Mouse (Mus musculus): Measurements from ENCODE around the gene Tbc1d5. TPM values are rescaled to one million over a fixed set of nuclear protein-coding genes. Genes with fewer than 3 reads are reported as not detected.
A peak's percentile ranks its signal among the peaks of the same experiment; 100 is the strongest.

The Tbc1d5 gene
- polyA plus RNA-seq (2015; fragmentation: Nextera tagmentation; extraction: Ambion mirVana), result 11.4 and 12.0 TPM in 2 replicates

DNA sequence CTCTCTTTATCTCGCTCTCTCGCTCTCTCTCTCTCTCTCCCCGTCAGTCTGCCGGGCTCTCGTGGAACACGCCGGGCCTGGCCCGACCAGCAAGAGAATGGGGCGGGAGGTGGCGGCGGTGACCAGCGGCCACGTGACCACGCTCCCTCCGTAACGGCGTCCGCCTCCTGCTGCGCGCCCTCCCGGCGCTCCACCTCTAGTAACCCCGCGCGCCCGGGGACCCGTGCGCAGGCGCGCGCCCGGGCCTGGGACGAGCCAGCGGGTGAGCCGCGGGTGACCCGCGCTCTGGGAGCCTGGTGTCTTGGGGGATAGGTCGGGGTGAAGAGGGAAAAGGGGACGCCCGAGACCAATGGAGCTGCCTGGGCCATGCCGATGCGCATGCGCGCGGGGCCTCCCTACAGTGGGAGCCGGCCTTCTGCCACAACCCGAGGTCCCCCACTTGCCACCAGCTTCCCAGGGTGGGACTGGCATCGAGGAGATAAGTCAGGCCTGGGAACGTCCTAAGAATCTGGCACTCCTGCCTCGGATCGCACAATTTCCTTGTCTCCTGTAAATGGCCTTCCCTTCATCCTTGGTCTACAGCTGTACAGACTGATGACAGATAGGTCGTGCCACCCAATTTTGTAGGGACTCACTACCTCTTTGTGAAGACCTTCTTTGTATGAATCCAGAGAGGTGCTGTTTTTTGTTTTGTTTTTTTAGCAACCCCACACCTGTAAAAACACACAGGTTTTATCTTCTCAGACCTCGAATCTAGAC is at the start of gene Tbc1d5:
TSS of gene Tbc1d5 (minus strand) at position 158 of the 759 bp plus-strand sequence.
- Histone ChIP-seq H3K4me1 (peaks cover 12% of the 10 kb centered on the region), H3K9me3 (replicated peaks) (no peaks in the 10 kb centered on the region), H3K27ac (peak within 1 kb of the TSS; percentile 99), H3K4me2 (peak within 1 kb of the TSS; percentile 80), H3K36me3 (no peaks in the 10 kb centered on the region), H3K4me3 (replicated peaks) (peak within 1 kb of the TSS; percentile 82), H3K27me3 (no peaks in the 10 kb centered on the region), H3K9ac (peak within 1 kb of the TSS; percentile 93)
- 2% methylated on average over 49 of the region's 54 CpGs for WGBS
- peak; percentile 99 for ATAC-seq (replicated peaks; ENCODE audit: low FRiP score)

DNA sequence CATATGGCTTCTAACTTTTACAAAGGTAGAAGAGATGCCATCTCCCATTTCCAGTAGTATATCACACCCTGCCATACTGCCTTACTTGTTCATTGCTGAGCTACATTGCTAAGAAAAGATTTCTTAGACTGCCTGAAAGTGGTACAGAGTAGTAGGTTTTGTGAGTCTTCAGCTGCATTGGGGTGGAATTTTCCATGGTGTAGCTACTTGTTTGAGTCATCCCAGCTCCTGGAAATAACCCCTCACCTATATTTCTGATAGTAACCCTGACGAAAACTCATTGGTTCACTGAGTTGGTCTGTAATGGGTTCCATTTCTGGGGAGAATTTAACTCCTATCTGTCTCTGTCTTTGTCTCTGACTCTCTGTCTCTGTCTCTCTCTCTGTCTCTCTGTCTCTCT is 46.9 kb upstream of the Tbc1d5 start:
- no peak for ATAC-seq (replicated peaks; ENCODE audit: low FRiP score)
- Histone ChIP-seq H3K4me1 (no peaks in the 10 kb centered on the region), H3K9me3 (replicated peaks) (no peaks in the 10 kb centered on the region), H3K4me3 (replicated peaks) (no peak overlapping the region), H3K9ac (no peak overlapping the region), H3K27me3 (no peaks in the 10 kb centered on the region), H3K27ac (no peak overlapping the region), H3K36me3 (no peaks in the 10 kb centered on the region), H3K4me2 (no peak overlapping the region)
- WGBS, result 86% methylated on average over 1 of the region's 1 CpGs

DNA sequence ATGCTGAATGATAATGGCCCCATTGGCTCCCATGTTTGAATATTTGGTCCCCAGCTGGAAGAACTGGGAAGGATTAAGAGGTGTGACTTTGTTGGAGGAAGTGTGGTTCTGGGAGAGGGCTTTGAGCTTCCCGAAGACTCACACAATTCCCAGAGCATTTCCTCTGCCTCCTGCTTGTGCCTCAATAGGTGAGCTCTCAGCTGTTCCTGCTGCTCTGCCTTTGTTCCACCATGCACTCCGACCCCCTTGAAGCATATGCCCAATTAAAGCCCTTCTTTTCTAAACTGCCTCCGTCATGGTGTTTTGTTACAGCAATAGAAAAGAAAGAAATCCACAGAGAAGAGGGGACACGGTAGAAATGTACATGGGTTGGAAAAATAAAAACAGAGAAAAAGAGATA is 44.0 kb upstream of the Tbc1d5 start:
- WGBS, result 49% methylated on average over 4 of the region's 4 CpGs
- ATAC-seq (replicated peaks; ENCODE audit: low FRiP score), result no peak

DNA sequence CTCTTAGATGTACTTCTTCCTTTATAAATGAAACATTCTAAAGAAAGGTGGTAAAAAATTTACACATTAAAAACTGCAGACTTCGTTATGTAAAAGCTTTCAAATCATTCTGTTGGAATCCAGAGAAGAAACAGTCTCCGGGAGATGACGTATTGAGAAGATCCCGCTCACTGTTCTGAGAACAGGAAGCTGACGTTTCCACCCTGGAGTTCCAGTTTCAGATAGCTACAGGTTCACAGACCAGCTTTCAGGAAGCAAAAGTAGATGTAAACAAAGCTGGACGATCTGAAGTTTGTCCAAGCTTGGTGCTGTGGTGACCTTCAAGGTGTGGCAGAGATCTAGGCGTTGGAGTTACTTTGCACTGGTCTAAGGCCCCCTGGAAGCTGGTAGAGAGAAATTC is 41.9 kb upstream of the Tbc1d5 start:
- no peaks in the 10 kb centered on the region for H3K9me3 ChIP-seq (replicated peaks)
- WGBS, result 68% methylated on average over 7 of the region's 7 CpGs
- no peaks in the 10 kb centered on the region for H3K4me1 ChIP-seq
- no peak overlapping the region for H3K27ac ChIP-seq
- H3K36me3 ChIP-seq, result no peaks in the 10 kb centered on the region
- no peak overlapping the region for H3K4me3 ChIP-seq (replicated peaks)
- no peak for ATAC-seq (replicated peaks; ENCODE audit: low FRiP score)
- H3K4me2 ChIP-seq, result no peak overlapping the region
- no peak overlapping the region for H3K9ac ChIP-seq
- H3K27me3 ChIP-seq, result no peaks in the 10 kb centered on the region

More for the DNA sequence above, 44.0 kb upstream of the Tbc1d5 start:
- H3K36me3 ChIP-seq, result no peaks in the 10 kb centered on the region
- no peak overlapping the region for H3K4me2 ChIP-seq
- no peaks in the 10 kb centered on the region for H3K27me3 ChIP-seq
- no peaks in the 10 kb centered on the region for H3K9me3 ChIP-seq (replicated peaks)
- no peak overlapping the region for H3K4me3 ChIP-seq (replicated peaks)
- H3K27ac ChIP-seq, result no peak overlapping the region
- no peak overlapping the region for H3K9ac ChIP-seq
- H3K4me1 ChIP-seq, result no peaks in the 10 kb centered on the region

DNA sequence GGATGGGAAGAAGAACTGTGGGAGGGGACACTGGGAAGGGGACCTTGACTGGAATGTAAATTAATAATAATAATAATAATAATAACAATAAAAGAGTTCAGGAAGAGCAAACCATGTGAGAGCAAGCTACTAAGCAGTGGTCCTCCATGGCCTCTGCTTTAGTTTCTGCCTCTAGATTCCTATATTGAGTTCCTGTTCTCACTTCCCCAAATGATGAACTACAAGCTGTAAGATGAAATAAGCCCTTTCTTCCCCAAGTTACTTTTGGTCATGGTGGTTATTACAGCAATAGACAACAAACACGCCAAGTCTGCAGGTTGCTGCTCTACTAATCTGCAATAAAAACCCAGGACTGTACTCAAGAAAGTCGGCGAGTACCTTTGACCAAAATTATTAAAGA is 40.7 kb upstream of the Tbc1d5 start:
- Histone ChIP-seq H3K4me1 (no peaks in the 10 kb centered on the region), H3K27ac (no peak overlapping the region), H3K4me3 (replicated peaks) (no peak overlapping the region), H3K9ac (no peak overlapping the region), H3K9me3 (replicated peaks) (no peaks in the 10 kb centered on the region), H3K27me3 (no peaks in the 10 kb centered on the region), H3K36me3 (no peaks in the 10 kb centered on the region), H3K4me2 (no peak overlapping the region)
- WGBS, result 83% methylated on average over 3 of the region's 3 CpGs
- ATAC-seq (replicated peaks; ENCODE audit: low FRiP score), result no peak

DNA sequence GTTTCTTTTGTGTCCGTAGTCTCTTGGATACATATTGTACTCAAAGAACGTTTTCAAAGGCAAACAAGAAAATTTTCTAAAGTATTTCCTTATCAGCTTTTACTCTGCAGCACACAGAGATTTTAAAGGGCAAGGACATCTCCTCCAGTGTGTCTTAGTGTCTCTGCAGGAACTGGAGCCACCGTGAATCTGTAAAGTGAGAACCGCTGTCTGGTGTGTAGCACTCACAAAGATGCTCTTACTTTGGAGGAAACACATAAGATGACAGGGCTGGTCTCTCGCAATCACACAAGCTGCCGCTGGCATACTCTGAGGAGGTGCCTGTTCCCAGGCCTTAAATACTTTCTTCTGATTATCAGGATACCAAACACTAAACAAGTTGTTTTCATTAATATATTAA is 37.3 kb upstream of the Tbc1d5 start:
- Histone ChIP-seq H3K4me1 (no peaks in the 10 kb centered on the region), H3K4me2 (no peak overlapping the region), H3K36me3 (no peaks in the 10 kb centered on the region), H3K27ac (no peak overlapping the region), H3K9ac (no peak overlapping the region), H3K9me3 (replicated peaks) (no peaks in the 10 kb centered on the region), H3K4me3 (replicated peaks) (no peak overlapping the region), H3K27me3 (no peaks in the 10 kb centered on the region)
- WGBS, result 93% methylated on average over 6 of the region's 6 CpGs
- ATAC-seq (replicated peaks; ENCODE audit: low FRiP score), result no peak

DNA sequence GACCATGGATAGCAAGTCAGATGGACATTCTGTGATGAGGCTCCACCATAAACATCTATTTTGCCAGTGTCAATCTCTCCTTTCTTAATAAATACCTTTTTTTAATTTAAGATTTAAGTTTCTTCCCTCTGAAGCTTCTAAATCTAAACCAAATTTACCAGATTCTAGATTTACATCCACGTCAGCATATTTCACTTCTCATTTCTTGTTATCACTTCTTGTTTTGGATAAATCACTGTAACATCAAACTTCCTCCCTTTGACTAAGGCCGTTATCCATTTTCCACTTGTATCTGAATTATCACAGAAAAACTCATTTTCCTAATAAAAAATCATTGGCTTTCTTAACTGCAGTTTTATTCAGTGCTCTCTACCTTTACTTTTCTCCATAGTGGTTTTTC is 30.4 kb upstream of the Tbc1d5 start:
- no peaks in the 10 kb centered on the region for H3K9me3 ChIP-seq (replicated peaks)
- no peak overlapping the region for H3K4me3 ChIP-seq (replicated peaks)
- H3K27ac ChIP-seq, result no peak overlapping the region
- H3K9ac ChIP-seq, result no peak overlapping the region
- H3K27me3 ChIP-seq, result no peaks in the 10 kb centered on the region
- no peak for ATAC-seq (replicated peaks; ENCODE audit: low FRiP score)
- no peaks in the 10 kb centered on the region for H3K36me3 ChIP-seq
- no peak overlapping the region for H3K4me2 ChIP-seq
- WGBS, result 81% methylated on average over 2 of the region's 2 CpGs
- no peaks in the 10 kb centered on the region for H3K4me1 ChIP-seq

DNA sequence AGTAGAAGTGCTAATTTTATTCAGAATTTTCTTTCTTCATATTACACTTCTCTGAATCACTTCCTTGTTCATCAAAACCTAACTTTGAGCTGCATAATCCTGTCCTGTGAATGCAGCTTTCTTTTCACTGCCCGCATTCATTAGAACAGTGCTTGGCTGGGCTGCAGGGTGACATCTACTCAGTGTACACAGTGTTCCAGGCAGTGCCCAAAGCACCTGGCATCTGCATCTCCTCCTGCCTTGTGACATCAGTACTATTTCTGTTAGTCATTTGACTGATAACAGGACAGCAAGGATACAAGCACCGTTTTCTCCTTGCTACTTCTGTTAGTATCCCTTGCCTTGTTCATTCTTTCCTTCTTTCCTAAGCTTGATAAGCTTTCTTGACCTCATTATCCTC is 25.5 kb upstream of the Tbc1d5 start:
- H3K4me3 ChIP-seq (replicated peaks), result no peak overlapping the region
- no peaks in the 10 kb centered on the region for H3K36me3 ChIP-seq
- no peak overlapping the region for H3K27ac ChIP-seq
- no peak overlapping the region for H3K4me2 ChIP-seq
- no peaks in the 10 kb centered on the region for H3K4me1 ChIP-seq
- no peak overlapping the region for H3K9ac ChIP-seq
- no peaks in the 10 kb centered on the region for H3K27me3 ChIP-seq
- WGBS, result 87% methylated on average over 2 of the region's 2 CpGs
- no peak for ATAC-seq (replicated peaks; ENCODE audit: low FRiP score)
- H3K9me3 ChIP-seq (replicated peaks), result no peaks in the 10 kb centered on the region

DNA sequence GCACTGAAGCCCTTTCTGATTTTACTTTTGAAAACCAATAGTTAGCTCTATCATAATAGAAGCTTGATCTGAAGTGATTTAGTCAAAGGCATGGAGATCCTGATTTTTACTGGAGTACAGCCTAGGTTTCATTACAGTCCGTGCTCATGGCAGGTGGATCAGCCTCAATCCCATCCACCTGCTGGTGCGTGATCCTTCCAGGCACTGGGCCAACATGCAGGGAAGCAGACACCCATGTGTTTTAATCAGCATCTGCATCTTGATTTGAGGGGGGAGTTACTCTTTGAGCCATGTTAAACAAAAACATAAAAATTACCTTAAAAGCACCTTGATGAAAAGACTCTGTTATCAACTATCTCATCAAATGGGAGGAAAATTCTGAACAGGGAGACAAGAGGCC is 16.4 kb upstream of the Tbc1d5 start:
- no peak for ATAC-seq (replicated peaks; ENCODE audit: low FRiP score)
- H3K36me3 ChIP-seq, result no peaks in the 10 kb centered on the region
- H3K4me2 ChIP-seq, result no peak overlapping the region
- H3K4me3 ChIP-seq (replicated peaks), result no peak overlapping the region
- H3K27me3 ChIP-seq, result no peaks in the 10 kb centered on the region
- H3K27ac ChIP-seq, result no peak overlapping the region
- no peaks in the 10 kb centered on the region for H3K4me1 ChIP-seq
- no peak overlapping the region for H3K9ac ChIP-seq
- no peaks in the 10 kb centered on the region for H3K9me3 ChIP-seq (replicated peaks)
- 81% methylated on average over 2 of the region's 2 CpGs for WGBS

DNA sequence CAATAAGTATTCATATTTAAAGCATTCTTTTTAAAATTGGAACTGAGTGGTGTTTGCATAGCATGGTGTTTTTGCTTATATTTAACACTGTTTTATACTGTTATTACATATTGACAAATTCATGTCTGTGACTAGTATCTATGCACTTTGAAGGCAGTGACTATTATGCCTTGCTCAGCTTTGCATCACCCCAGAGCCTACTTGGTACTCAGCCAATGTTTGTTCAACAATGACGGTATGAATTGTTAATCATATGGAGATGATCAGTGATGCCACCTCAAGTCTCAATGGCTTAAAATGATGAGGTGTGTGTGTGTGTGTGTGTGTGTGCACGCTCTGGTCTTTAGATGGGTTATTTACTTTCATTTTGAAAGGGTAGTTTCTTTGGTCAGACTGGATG is 15.6 kb upstream of the Tbc1d5 start:
- H3K36me3 ChIP-seq, result no peaks in the 10 kb centered on the region
- no peak overlapping the region for H3K4me3 ChIP-seq (replicated peaks)
- H3K27me3 ChIP-seq, result no peaks in the 10 kb centered on the region
- H3K27ac ChIP-seq, result no peak overlapping the region
- no peak overlapping the region for H3K9ac ChIP-seq
- H3K4me2 ChIP-seq, result no peak overlapping the region
- ATAC-seq (replicated peaks; ENCODE audit: low FRiP score), result no peak
- no peaks in the 10 kb centered on the region for H3K9me3 ChIP-seq (replicated peaks)
- no peaks in the 10 kb centered on the region for H3K4me1 ChIP-seq
- WGBS, result 88% methylated on average over 2 of the region's 2 CpGs

DNA sequence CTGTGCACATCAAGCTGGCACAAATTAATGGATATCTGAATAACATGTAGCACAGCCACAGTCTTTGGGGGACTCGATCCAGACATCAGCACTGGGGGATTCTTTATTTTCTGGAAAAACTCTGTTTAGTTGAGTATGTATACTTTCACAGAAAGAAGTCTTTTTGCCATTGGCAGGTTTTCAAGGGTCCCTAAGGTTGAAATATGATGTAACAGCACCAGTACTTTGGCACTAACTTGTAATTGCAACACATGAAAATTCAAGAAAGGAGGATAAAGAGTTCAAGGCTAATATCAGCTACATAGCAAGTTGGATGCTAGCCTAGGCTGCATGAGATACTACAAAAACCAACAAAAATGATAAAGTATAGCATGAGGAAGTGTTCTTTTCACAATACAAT is 12.2 kb upstream of the Tbc1d5 start:
- no peak overlapping the region for H3K4me3 ChIP-seq (replicated peaks)
- 95% methylated on average over 1 of the region's 1 CpGs for WGBS
- H3K9ac ChIP-seq, result no peak overlapping the region
- H3K27ac ChIP-seq, result no peak overlapping the region
- no peak overlapping the region for H3K4me2 ChIP-seq
- no peak for ATAC-seq (replicated peaks; ENCODE audit: low FRiP score)
- H3K4me1 ChIP-seq, result no peaks in the 10 kb centered on the region
- H3K36me3 ChIP-seq, result no peaks in the 10 kb centered on the region
- no peaks in the 10 kb centered on the region for H3K27me3 ChIP-seq
- no peaks in the 10 kb centered on the region for H3K9me3 ChIP-seq (replicated peaks)

DNA sequence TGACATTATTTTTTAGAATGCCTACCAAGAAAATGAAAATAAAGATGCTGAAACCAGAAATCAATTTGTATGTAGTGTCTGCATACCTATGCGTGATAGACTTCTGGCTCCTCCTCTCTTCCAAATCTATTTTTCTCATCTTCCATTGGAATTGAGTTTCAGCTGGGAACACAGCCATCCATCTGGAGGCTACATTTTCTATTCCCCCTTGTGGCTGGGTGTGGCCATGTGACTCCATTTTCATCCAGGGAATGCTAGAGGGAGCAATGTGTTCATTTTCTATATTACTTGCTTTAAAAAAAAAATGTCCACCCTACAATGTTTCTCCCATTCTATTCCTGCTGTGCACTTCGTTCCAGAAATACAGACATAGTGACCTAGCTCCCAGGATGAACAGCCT is 3.6 kb upstream of the Tbc1d5 start:
- no peaks in the 10 kb centered on the region for H3K9me3 ChIP-seq (replicated peaks)
- WGBS, result 86% methylated on average over 2 of the region's 2 CpGs
- H3K4me2 ChIP-seq, result no peak overlapping the region
- peaks cover 9% of the 10 kb centered on the region for H3K4me1 ChIP-seq
- no peak overlapping the region for H3K4me3 ChIP-seq (replicated peaks)
- H3K27ac ChIP-seq, result no peak overlapping the region
- H3K27me3 ChIP-seq, result no peaks in the 10 kb centered on the region
- ATAC-seq (replicated peaks; ENCODE audit: low FRiP score), result no peak
- no peak overlapping the region for H3K9ac ChIP-seq
- no peaks in the 10 kb centered on the region for H3K36me3 ChIP-seq

Data from kidney, embryonic 15.5 days (tissue).